Mouse (Mus musculus) telencephalon, adult 2 months (tissue): Measurements from ENCODE around the gene Krt31.

Source experiments
- DNase-seq: peaks from one replicate; pipeline ENCODE4 v3.0.0-alpha.2; 2011; ENCODE audit warnings: low read depth, low spot score

The Krt31 gene

GRCm38 (mm10) chr11:100050451-100050850, at the start of gene Krt31:
TSS of gene Krt31 (minus strand) at chr11:100050551.
- no peak for DNase-seq

DNA sequence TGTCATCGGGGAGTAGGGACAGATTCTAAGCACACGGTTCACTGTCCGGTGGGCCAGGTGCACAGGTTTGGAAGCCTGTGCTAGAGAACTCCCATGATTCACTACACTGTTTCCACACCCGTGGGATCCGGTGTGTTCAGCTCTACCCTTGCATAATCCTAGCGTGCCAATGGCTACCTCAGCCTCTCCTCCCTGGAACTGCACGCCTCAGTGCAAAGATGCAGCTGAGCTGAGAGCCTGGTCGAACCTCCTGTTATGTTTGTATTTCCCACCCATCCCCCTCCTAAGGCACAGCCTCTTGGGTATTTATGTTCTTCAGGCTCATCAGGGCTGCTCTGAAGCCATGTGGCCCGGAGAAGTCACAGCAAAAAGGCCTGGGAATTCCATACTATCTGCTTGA, 47.5 kb upstream of the Krt31 start:
- DNase-seq: no peak

- DNase-seq: no peak
Observed at GRCm38 (mm10) chr11:100096141-100096540, 45.8 kb upstream of the Krt31 start, which contains the start of gene Krt35. TSS of gene Krt35 (minus strand) at chr11:100096241.

DNA sequence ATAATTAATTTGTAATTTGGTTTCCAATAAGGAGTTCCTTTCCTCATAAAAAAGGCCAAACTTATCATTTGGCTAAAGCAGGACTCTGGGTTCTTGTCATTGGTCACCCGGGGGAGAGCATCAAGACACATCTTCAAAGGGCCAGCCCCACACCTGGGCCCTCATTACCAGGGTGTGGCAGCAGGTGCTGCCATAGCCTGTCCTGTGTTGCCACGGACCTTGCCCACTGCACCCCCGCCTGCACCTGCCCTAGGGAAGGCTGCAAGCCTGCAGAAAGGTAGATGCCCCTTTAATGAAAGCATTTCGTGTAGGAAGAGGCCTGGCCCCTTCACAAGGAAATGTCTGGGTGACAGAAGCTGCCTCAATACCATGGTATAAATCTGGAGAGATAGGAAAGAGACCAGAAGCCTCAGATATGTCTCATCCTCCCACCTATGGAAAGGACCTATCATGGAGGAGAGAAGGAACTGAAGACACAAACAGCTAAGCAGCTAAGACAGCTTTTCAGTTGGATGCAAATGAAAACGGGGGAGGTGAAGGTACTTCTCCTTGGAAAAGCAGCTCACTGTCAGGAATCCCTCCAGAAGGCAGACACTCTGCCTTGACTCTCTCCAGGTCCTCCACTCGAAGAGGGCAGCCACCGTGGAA, 38.2 kb upstream of the Krt31 start:
- peak; percentile 45 for DNase-seq

GRCm38 (mm10) chr11:100087861-100088260, 37.5 kb upstream of the Krt31 start, which contains the start of gene Krt32:
TSS of gene Krt32 (minus strand) at chr11:100088226.
- DNase-seq: no peak

DNA sequence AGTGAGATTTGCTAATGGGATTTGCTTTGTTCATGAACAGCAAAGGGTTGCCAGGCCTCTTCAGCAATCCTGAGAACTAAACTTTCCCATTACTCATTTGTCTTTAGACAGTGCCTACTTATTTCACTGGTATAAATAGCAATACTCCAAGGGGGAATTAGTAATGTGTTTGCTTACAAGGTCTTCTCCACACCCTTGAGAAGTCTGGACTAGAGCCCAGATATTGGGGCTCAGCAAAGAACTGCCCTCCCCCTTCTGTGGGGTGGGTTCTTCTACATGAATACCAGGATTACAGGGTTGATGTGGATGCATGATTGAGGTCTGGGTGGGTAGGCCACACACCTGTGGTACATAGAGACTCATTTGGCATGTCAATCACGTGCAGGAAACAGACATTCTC, 23.5 kb upstream of the Krt31 start:
- DNase-seq: no peak

DNA sequence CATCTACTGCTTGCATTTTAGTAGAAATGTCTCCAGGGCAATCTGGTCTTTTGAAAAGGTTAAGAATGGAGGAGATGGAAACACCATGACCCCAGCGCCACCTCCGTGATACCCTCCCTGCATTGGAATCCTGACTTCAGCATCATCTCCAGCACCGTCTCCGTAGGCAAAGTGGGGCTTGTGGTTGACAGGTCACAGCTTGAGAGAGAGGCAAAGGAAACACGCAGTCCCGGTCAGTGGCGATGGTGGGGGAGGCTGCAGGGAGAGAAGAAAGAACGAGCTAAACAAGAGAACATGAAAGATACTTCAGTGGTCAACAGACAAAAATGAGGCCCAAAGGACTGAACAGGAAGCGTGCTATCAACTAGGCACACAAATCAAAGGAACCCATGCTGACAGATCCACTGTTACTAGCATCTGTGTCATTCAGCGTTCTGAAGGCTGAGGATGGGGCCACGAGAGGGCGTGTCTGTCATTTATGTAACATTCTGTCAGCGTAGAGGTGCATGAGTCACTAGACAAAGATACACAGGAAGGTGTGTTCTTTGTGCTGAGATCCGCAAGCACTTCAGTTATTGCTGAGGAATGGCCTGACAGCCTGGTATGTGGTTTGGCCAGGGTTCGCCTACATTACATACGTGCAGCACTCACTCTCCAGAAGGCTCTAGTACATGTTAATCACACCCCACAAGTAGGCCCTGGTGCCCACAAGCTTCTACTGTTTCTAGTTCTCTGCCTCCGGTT, 17.1 kb upstream of the Krt31 start:
- DNase-seq: no peak

DNA sequence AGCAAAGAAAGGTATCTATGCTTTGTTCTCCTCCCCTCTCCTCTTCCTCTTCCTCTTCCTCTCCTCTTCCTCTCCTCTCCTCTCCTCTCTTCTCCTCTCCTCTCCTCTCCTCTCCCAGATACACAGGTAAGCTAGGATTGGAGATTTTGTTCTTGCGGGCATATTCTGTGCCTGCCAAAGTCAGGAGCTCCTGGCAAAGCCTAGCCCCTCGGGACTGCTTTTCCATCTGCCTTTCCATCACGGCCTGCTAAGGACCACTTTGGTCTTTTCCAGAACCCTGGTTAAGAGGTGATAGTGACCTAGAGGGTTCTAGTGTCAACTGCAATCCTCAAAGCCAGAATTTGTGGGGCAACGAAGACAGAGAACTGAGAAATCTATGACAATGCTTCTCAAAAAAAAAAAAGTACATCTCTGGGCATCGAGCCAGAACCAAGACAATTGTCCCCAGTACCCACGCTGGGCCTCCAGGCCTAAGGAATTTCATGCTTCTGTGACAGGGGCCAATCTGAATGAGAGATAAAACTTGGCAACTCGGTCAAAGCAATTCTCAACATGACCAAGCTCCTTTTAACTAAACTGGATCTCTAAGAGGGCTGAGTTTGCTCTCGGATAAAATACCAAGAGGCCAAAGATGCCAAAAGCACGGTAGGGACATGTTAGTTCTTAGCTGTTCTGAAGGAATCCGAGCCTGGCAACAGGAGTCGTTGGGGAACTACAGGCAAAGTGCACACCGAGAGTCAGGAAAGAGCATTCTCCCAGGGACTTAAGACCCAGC, 16.1 kb upstream of the Krt31 start:
- no peak for DNase-seq

DNA sequence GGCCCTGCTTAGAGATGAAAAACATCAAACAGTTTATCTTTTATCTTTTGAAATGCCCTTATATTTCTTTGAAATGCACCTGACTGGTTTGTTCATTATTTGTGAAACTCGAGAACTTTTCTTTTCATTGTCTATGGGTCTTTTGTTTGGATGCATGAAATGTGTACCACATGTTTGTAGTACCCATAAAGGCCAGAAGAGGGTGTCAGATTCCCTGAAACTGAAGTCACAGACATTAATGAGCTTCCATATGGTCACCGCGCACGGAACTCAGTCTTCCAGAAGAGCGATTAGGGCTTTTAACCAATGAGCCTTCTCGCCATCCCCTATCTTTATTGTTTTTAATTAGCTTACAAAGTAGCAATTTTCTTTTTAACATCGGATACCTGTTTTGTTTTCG, 8.5 kb upstream of the Krt31 start:
- no peak for DNase-seq

DNA sequence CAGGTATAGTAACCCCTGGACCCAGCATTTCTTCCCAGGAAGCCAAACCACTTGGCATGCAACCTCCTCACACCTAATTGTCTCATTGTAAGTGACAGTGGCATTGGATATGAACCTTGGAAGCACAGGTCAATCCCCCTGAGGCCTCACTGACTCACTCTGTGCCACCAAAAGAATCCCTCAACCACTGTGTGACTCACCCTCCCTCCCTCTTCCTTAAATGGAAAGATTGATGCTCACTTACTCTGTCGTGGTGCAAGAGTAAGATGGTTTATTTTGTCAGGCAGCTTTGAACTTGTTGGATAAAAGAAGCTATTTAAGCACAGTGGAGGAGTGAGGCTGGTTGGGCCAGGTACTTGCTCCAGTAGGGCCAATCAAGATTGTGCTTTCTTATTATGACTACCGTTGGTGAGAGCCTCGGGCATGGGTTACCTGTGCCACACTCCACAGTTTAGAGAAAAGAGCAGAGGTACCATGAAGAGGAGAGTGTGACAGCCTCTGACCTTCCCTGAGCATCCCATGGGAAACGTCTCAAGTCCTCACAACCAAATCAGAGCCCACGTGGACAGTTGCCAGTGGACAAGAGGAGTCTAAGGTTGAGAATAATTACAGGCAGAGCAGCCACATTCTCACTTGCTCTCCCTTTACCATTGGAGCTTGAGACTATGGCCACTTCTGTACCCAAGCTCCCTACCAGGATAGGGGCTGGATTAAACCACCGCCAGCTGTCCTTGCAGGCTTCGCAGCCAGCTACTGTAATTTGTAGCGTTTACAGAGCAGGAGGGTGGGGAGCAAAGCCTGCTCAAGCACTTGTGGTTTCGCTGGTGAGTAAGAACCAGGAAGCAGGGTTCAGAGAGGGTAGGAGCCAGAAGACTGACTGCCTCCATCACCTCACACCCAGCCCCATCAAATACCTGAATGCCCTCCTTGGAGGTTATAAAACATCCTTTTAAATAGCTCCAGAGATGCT, 5.6 kb upstream of the Krt31 start:
- DNase-seq: no peak

DNA sequence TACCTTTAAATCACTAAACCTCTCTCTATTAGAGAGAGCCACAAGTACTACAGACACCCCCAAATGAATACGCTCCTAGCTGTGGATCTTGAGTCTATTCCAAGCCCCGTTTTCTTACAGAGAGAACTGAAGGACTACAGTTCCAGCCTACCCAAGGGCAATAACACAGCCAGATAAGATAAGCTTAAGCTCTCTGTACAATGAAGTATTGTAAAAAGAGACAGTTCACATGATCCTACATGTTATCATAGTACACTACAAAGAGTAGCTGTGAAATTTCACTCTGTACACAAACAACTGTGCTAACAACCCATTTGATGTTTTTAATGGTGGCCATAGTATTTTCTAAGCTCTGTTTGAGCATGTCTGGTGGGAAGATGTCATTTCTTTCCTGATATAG, 3.2 kb downstream of the Krt31 start:
- no peak for DNase-seq

GRCm38 (mm10) chr11:100046303-100046866, 4.0 kb downstream of the Krt31 start:
- no peak for DNase-seq

GRCm38 (mm10) chr11:100041454-100041853, 8.9 kb downstream of the Krt31 start, which contains the start of gene Krt34:
TSS of gene Krt34 (minus strand) at chr11:100041554.
- DNase-seq: no peak

GRCm38 (mm10) chr11:100029768-100030167, 20.6 kb downstream of the Krt31 start, which contains the start of gene Krt33b:
TSS of gene Krt33b (minus strand) at chr11:100029868.
- DNase-seq: no peak

GRCm38 (mm10) chr11:100021438-100021837, 28.9 kb downstream of the Krt31 start:
- no peak for DNase-seq

DNA sequence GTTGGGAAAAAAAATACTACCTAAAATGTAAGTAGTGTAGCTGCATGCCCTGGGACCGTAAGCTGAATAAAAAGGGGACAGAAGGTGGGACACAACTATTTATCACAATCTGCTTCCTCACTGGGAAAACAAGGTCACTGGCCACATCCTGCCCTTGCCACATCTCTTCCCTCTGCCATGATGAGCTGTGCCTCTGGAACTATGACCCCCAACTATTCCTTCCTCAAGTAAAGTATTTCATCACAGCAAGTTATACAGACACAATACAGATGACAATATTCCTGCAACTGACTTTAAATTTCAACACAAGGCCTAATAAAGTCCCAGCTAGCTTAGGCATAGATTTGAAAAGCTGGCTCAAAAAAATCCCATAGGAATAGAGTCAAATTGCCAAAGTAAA, 30.9 kb downstream of the Krt31 start:
- no peak for DNase-seq

DNA sequence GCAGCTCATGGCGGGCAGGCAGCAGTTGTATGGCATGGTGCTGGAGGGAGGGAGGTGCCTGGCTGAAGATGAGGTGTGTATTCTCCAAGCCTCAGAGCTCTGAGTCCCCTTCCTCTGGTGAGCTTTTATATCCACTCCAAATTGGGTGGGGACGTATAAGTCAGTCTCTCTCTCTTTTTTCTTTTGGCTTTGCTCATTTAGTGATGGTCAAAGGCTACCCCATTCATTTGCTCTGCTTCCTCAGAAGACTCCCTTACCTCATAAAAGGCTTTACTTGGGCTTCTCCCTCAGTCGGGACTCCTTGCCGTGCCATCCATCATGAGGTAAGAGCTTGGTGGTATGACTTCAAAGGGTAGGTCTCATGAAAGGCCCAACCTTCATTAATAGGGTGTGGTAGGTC, 34.2 kb downstream of the Krt31 start, which contains the start of gene Krt33a:
Gene Krt33a, minus strand, starts transcription at position 101 of the 400 bp plus-strand sequence.
- DNase-seq: no peak

DNA sequence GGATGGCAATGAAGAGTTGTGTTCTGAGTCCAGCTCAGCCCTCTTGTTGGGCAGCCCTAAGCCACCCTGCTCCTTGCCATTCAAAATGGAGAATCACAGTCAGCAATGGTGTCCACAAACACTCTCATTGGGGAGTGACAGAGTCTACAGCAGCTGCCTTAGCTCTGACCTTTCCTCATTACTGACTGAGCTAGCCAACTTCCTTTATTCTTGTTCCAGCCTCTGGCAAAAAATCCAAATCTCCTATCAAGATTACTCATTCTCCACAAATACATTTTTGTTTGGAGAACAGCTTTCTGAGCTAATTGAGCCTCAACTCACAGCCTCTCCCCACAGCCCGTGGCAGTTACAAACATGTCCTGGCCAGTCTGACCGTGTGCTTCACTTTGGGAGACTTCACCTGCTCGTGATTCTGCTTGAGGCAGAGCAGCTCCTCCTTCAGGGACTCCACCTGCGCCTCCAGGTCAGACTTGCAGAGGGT, 36.6 kb downstream of the Krt31 start:
- DNase-seq: no peak

- DNase-seq: no peak
Observed at GRCm38 (mm10) chr11:100010682-100011081, 39.7 kb downstream of the Krt31 start.

- no peak for DNase-seq
Observed at GRCm38 (mm10) chr11:100008336-100008735, 42.0 kb downstream of the Krt31 start.
